Mouse (Mus musculus) testis, postnatal 14 days (tissue): ENCODE results near the gene Kank4.
"Not testable (repeated sequence)": the region's sequence is repeated elsewhere in the genome, so short reads cannot be mapped to it uniquely, and the experiment has no call there.

Experiments used
- DNase-seq: peaks from one replicate; pipeline ENCODE4 v3.0.0; 2021; ENCODE audit warnings: low spot score

The Kank4 gene

DNA sequence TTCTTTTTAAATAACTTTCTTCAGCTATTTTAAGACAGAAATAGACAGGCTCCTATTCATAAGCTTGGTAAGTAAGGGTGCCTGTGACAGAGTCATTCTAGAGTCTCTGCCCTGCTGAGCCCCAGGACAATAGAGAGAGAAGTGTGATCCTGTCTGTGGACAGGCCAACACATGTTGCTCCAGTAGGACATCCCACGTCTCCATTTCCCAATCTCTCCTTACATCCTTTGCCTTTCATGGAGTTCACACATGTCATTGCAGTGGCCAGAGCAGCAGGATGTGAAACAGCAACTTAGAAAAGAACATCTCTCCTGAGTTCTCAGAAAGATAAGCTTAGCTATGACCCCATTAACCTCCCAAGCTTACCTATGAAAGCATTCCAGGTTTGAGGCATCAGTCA, 14.4 kb upstream of the Kank4 start:
- no peak for DNase-seq

DNA sequence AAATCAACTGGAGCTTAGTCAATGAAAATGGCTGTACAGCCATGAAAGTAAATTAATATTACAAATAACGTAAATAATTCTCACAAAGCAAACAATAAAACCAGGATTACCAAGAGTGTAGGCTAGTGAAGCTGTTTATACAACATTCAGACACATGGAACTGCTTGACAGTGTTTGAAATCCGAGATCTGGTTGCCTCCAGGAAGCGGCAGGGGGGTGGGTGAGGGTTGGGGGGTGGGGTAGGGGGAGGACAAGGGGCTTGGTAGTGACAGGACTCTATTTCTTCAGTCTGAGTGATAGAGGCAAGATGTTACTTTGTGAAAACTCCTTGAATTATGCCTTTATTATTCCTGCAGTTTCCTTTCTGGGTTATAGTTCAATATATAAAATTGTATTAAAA, 9.4 kb upstream of the Kank4 start:
- no peak for DNase-seq

DNA sequence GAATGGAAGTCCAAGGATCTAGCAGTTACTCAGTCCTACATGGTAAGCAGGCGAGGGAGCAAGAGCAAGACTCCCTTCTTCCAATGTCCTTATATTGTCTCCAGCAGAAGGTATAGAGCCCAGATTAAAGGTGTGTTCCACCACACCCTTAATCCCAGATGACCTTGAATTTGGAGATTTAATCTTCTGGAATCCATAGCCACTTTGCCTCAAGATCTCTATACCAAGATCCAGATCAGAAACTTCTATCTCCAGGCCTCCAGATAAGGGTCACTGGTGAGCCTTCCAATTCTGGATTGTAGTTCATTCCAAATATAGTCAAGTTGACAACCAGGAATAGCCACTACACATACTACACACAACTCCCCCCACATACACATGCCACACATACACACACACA, 6.4 kb upstream of the Kank4 start, which contains the start of gene I0C0044D17Rik:
Gene I0C0044D17Rik, minus strand, starts transcription at position 101 of the 400 bp plus-strand sequence.
- not testable (repeated sequence) for DNase-seq

DNA sequence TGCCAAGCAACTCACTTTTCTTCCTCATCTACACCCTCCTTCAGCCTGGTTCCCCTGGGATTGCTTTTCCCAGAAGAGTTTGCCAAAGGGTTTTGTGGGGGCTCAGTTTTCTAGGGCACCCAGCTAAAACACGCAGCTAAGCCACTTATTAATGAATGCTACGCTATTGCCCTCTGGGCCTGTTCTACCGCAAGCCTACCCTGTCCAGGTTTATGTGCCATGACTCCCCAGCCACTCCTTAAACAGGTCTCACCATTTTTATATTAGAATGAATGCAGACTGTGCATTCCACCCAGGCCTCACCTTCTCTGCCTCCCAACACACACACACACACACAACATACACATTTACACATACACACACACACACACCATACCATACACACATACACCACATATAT, 5.7 kb upstream of the Kank4 start:
- DNase-seq: no peak

DNA sequence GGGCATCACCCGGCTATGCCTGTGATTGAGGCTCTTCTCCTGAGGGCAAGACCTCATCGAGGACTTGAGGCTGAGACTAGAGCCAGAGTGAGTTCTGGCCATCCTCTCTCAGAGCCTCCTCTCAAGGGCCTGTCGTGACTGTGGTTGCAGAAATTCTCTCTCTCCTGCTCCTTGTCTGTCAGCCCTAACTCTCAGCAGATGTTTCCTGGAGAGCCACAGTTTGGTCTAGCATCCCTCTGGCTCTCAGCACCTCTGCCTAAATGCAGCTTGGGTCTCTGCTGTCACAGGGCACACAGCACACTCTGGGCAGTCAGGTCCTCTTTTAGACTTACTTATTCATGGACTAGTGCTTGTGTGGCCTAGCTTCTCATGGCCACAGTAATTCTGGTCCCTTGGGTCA, 5.1 kb upstream of the Kank4 start:
- DNase-seq: no peak

DNA sequence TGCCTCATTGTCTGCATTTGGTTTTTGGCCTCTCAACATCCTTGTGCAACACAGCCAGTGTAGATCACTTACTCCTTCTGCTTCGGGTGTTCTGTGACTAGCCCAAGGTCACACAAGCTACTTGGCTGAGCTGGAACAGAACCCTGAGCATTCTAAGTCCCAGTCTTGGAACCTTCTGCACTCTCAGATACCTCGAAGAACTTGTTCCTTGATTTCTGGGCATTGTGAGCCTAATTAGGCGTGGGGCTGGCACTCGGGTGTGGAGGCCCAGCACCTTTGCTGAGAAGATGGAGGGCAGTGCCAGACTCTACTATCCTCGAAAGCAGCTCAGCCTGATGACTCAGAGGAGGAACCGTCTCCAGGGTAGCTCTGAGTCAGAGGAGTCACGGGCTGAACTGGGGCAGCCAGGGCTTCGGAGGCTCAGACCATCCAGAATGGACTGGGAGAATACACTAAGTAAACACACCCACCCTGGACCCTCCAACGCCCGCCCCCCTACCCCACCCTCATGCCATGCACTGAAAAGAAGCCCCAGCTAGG, 1.9 kb upstream of the Kank4 start:
- no peak for DNase-seq

DNA sequence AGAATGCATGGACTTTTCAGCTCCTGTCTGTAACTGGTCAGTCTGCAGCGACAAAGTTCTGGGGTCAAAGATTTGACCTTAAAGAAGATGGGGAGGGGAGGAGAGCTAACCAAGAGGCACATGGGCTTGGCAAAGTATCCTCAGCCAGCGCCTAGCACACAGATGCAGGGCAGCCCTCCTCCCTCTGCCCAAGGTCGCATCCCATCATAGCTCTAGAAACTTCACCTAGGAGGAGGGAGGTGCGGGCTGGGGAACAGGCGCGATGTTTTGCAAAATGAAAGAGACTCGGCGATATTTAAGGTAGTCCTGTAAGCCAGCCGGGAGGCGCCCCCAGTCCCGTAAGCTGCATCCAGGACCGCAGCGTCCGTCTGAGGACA, 542 bp downstream of the Kank4 start:
- DNase-seq: no peak

DNA sequence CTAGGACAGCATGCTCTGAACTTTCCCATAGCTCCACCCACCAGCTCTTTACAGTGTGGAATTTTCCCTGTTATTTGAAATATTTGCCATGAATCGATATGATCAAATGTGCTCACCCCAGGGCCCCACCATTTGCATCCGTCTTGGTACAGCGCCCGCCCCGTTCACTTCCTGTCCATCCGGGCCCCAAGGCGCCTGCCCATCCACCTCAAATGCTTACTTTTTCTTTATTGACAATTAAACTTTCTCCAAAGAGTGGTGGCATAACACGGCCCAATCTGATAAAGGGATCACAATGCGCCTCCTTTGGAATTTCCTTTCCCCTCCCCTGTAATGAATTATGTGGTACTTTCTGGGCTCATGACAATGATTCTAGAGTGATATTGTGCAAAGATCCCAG, 11.0 kb downstream of the Kank4 start:
- no peak for DNase-seq

DNA sequence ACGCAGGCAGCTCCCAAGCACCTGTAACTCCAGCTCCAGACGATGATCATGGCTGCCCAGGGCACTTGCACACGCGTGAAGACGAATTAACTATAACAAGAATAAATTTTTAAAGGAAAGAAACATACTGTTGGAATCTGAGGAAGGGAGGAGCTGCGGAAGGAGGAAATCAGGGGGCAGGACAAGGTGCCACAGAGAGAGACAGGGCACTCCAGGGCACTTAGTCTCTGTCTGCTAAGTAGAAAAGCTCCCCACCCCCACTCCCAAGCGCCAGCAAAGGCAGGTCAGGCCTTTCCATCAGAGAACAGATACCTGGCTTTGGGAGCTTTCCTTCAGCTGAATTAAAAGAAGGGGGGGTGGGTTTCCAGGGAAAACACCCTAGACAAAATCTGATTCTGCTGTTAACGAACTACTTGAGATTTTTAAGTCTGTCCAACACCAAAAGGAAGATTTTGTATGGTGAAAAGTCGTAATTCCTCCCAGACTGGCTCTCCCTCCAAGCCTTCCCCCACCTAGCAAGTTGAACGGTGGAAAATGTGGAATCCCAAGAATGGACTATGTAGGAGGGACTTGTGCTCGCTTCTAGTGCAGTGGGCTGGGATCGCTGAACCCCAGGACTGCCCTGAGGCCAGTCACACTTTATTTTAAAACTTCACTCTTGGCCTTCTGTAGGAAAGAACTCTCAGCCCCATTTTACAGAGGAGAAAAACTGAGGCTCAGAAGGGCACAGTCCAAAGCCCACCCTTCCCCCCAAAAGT, 11.9 kb downstream of the Kank4 start:
- DNase-seq: no peak

DNA sequence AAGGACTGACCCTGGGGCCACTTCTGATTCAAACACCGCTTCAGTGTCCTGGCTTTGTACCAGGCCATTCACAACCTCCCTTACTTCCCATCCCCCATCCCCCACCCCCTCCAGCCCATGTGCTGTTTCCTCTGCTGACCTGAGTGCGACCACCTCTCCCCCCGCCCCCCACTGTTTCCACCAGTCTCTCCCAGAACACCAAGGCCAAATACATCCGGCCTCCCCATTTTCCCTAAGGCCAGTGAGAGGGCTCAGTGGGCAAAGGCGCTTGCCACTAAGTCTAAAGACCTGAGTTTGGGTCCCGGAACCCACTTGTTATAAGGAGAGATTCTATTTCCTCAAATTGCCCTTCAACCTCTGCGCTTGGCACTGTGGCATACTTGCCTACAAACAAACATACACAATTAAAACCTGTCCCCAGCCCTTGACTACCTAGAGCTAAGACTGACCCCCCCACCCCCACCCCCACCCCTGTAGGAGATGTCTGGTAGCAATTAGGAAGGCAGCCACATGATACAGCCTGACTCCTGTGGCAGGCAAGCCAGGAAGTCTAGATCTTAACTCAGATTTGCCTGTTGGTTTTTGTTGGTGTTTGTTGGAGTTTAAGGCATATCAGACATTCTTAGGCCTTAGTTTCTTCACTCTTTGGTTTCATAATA, 12.7 kb downstream of the Kank4 start:
- DNase-seq: no peak

DNA sequence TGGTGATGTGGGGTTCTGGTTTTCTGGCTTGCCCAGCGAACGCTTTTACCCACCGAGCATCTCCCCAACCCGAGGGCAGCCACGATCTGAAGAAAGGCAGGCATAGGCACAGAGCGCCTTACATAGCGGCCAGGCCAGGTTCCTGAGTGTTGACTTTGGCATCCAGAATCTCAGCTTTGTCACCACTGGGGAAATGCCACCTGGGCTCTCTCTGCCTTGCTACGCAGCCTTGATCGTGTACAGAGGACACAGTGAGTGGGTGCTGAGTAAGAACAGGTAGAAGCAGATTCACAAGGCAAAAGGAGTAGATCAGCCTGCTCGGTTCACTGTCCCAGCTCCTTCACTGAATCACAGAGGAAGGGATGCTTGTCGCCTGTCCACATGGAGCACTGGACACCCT, 15.6 kb downstream of the Kank4 start:
- no peak for DNase-seq

DNA sequence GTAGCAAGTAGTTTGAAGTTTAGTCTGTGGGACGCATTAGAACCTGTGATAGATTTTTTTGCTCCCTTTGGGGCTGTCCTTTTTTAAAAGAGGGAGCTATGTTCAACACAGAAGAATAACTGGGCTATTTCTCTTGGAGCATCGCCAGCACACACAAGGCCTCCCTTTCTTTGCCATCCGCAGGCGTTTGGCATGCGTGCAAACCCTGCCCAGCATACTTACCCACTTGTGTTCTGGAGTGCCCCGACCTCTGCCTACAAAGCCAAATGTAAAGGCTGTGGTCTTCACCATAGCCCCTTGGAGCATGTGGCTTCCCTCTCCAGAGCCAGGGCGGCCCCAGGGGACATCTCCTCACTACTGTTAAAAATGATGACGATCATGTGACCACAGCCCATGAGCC, 16.5 kb downstream of the Kank4 start:
- DNase-seq: no peak

DNA sequence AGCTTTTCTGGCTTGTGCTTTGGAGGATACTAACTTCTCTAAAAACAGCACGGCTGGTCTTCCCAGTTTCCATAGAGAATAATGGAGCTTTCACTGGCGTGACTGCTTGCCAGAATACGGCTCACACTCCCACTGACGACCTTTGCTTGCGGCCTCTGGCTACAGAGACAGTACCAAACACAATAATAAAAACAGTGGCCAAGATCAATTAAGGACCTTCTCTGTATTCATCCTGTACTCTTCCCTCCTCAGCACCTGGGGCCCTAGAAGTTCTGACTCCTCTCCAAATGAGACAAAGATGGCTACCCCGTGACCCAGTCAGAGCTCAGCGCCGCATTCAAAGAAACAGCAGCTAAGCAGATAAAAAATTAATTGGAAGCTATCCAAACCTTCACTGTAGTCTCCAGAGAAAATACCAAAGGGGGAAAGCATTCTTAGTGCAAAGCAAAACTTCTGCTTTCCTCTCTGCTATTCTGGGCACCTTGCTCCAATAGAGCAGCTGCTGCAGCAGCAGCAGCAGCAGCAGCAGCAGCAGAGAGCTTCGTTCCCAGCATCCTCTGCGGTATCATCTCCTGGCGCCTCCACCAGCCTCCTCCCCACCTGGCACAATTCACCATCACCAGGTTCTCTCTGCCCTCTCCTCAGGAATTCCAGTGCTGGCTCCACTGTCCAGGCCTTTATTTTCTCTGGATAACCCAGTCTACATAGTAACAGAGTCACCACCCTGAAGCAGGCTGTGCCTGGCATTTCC, 20.6 kb downstream of the Kank4 start:
- DNase-seq: no peak

DNA sequence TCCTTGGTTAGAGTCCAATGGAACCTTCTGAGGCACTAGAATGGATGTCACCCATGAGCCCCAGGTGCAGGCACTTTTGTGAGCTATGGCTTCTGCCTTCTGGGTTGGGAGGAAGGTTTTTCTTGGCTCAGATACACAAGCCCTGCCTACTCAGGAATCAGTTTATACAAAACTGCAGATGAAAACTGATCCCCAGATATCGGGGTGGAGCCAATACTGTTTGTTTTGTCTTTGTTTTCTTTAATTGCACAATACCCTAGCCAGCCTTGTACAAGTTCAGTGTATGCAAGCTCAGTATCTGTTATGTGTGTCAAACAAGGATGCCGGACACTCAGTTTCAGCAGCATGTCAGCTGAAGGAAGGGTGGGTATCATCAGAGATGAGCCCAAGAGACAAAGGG, 22.1 kb downstream of the Kank4 start:
- DNase-seq: no peak

DNA sequence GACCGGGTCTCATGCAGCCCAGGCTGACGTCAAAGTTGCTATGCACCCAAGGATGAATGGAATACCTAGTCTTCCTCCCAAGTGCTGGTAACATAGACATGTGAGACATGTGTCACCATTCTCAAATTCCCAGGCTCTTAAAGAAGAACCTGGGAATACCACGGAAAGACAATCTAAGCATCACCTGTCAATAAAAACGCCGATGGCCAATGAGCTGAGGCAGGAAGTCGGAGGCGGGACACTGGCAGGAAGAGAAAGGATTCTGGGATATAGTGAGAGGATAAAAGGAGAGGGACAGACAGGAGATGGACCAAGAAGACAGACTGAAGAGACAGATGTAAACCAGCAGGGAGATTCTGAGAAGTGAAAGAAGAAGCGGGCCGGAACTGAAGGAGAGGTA, 23.9 kb downstream of the Kank4 start:
- no peak for DNase-seq

DNA sequence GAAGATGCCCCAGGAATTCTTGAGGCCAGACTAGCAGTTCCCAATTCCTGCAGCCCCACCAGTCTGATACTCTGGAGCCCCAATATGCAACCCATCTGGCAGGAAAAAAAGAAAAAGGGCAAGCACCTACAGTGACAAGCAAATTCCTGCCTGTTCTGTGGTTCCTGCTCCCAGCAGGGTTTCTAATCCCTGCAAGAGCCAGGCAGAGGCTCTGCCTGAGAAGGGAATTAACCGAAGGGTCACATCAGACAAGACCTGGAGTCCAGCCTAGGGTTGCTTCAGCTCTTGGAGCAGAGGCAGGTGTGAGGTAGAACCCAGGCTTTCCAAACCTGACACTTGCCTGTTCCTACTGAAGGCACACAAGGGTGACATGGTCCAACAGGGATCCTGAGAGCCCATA, 26.6 kb downstream of the Kank4 start:
- no peak for DNase-seq

DNA sequence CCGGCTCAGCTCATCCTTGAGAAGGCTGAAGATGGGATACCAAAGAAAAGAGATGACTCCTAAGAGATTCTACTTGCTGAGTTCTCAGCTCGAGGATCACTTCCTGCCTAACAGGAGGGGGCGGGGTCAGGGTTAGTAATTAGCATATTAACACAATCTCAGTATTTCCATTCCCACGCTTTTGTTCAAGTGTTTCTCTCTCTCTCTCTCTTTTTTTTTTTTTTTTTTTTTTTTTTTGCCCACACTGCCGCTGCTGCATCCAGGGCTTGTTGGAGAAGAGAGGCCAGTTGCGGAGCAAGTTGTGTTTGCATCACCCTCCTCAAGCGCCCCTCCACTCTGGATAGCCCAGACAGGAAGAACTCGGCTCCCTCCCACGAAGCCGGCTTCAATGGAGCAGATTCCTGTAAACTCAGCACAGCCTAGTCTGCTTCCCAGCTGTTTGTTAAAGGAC, 27.5 kb downstream of the Kank4 start:
- no peak for DNase-seq

DNA sequence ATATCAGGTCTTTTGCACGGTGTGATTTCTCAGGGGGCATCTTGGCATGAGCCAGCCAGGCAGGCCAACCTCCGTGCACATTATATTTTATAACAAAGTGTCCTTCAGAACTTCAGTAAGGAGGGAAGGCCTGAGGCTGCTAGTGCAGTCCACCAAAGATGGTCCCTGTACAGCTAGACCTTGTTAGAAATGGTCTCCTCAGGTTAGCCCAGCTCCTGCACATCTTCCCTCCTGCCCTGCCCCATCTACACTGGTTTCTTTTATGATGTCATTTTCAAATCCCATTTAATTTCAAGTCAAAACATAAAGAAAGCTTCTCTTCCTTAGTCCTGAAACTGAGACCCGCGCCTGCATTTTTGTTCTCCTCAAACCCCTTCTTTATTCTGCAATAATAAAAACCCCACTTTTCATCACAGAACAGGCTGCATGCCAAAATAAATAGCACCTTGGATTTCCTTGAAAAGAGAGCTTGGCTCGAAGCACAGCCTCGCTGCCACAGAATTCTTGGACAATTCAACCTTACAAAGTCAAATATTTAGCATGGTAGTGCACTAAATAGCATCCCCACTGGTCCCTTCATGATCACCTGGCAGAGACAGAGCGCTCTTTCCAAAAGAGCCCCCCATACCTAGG, 28.1 kb downstream of the Kank4 start:
- no peak for DNase-seq

DNA sequence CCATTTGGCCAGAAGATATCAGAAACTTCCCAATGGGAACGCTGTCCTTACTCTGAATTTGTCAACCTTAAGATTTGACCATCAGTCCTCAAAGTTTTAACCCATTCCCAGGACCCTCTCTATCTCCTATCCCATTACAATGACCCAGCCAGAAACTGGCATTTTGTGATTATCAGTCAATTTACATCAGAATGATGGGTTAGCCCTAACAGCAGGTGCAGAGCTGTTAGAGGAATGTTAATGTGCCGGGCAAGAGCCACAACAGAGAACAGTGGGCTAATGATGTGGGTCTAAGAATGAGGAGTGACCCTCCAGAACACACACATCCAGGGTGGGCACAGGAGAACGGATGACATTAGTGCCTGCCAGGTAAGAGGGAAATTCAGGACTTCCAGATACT, 31.1 kb downstream of the Kank4 start:
- no peak for DNase-seq

DNA sequence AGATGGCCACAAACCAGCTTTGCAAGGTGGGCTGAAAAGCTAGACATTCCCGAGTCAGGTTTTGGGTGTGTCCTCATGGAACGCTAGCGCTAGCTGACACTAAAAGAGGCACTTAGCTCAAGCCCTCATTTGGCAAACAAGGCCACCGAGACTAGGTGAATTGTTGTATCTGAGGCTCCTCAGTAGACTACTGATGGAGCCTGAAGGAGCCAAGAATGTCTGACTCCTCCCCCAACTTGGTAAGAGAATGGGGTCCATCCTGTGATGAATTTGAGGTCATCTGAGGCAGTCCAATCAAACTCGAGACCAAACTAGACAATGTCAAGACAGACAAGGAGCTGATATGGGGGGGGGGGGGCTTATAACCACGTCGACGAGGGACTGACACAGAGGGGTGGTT, 31.5 kb downstream of the Kank4 start:
- DNase-seq: no peak

DNA sequence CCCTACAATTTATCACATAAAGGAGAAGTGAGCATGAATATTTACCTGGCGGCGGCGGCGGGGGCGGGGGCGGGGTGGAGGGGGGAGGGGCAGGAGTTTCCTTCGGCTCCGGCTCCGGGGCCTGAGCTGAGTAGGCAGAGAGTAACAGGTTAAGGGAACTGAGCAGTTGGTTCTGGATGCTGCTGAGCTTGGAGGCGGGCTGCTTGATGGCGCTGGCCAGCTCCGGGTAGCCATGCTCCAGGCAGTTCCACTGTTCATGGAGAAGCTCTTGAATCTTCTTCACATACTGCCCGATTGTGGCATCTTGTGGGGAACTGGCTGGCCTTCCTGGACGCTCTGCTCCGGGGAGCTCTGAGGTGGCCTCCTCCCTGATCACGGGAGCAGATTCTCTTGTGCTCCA, 39.1 kb downstream of the Kank4 start:
- no peak for DNase-seq

DNA sequence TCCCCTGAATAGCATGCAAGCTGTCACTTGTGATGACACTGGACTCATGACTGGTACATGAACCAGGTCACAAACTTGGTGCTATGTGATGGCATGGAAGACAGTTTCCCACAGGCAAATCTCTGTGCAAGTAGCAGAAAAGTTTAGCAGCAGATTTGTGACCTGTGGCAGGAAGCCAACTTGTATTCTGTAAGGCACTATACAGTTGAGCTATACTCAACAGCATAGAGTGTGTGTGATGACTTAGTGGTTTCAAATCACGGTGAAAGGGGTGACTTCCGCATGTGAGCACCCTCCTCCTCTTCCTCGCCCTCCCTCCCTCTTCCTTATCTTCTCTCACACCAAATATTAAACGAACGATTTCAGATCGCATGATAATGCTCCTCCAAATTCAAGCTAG, 39.9 kb downstream of the Kank4 start:
- no peak for DNase-seq
